Mouse (Mus musculus) midbrain, postnatal 0 days (tissue): Measurements from ENCODE around the gene Rfxap. TPM values are rescaled to one million over a fixed set of nuclear protein-coding genes. Genes with fewer than 3 reads are reported as not detected.

ENCODE experiments used
- ATAC-seq: fragments of 200-750 bp; cut with Nextera tagmentation; 2 replicates; pipeline ENCODE4 v1.8.0; 2017; ENCODE audit warnings: moderate number of reproducible peaks, mild to moderate bottlenecking, moderate TSS enrichment, moderate library complexity; ENCODE audit not compliant: low FRiP score
- DNase-seq: peaks from one replicate; pipeline ENCODE4 v3.0.0-alpha.2; 2015; ENCODE audit warnings: low spot score
- H3K27ac ChIP-seq: fragments of 300-500 bp; sonication (generic); 2 replicates; pipeline ENCODE4 v1.5.1; 2014; ENCODE audit warnings: low read depth, mild to moderate bottlenecking, low read length, mixed read lengths
- H3K27me3 ChIP-seq: fragments of 300-500 bp; sonication (generic); 2 replicates; pipeline ENCODE4 v1.6.1; 2014; ENCODE audit warnings: low read length, control low read depth, mixed read lengths; ENCODE audit not compliant: insufficient read depth
- H3K36me3 ChIP-seq: fragments of 300-500 bp; sonication (generic); 2 replicates; pipeline ENCODE4 v1.6.1; 2014; ENCODE audit warnings: low read length, control low read depth, mixed read lengths; ENCODE audit not compliant: insufficient read depth
- H3K4me1 ChIP-seq: fragments of 300-500 bp; sonication (generic); 2 replicates; pipeline ENCODE4 v1.6.1; 2014; ENCODE audit warnings: mild to moderate bottlenecking, control low read depth, antibody characterized with exemption, low read length, mixed read lengths; ENCODE audit not compliant: insufficient read depth
- H3K4me2 ChIP-seq: fragments of 300-500 bp; sonication (generic); 2 replicates; pipeline ENCODE4 v1.6.1; 2014; ENCODE audit warnings: low read depth, mild to moderate bottlenecking, low read length, mixed read lengths; ENCODE audit not compliant: poor library complexity, severe bottlenecking
- H3K4me3 ChIP-seq: fragments of 300-500 bp; sonication (generic); 2 replicates; pipeline ENCODE4 v1.5.1; 2014; ENCODE audit warnings: low read depth, mild to moderate bottlenecking, low read length, moderate library complexity
- H3K9ac ChIP-seq: fragments of 300-500 bp; sonication (generic); replicated peaks from 2 replicates; pipeline ENCODE4 v1.6.1; 2014; ENCODE audit warnings: mild to moderate bottlenecking, low read length, moderate library complexity, mixed read lengths; ENCODE audit not compliant: poor library complexity, severe bottlenecking
- H3K9me3 ChIP-seq: fragments of 300-500 bp; sonication (generic); 2 replicates; pipeline ENCODE4 v1.6.1; 2016; ENCODE audit warnings: low read length, control low read depth
- CTCF ChIP-seq: IDR thresholded peaks from 2 replicates; pipeline ENCODE4 v1.5.1; 2016; ENCODE audit warnings: antibody characterized with exemption, mild to moderate bottlenecking
- WGBS: fragments of 180-500 bp; shearing (Covaris S2); extraction: QIAGEN DNeasy Blood & Tissue Kit; methylation state at CpG from one replicate; pipeline ENCODE4 v1.1.7; 2014; 5-methylcytosine and 5-hydroxymethylcytosine counted together
- polyA plus RNA-seq: library from polyadenylated mRNA; unstranded; fragments of >200 nt; fragmentation: Nextera tagmentation; extraction: Ambion mirVana; gene quantifications from 2 replicates; pipeline ENCODE4 v1.2.1, GENCODE M21; 2015
- total RNA-seq: library from RNA; depleted of rRNA; stranded (reverse); fragments of >200 nt; gene quantifications from 2 replicates; pipeline ENCODE4 v1.2.3, GENCODE M21; 2014; rRNA removed

Rfxap gene
- total and polyA plus RNA-seq, 2 experiments from 2014 or later, result 48.2 to 65.9 TPM

GRCm38 (mm10) chr3:54755145-54756041 is 52.2 kb downstream of the Rfxap start, which contains the start of gene Smad9:
Smad9 (plus strand) TSS chr3:54755582.
- 0 out of 2 replicates have a peak within 1 kb of the TSS, but pooled peaks have one; percentile 20 for H3K27ac ChIP-seq
- H3K4me1 ChIP-seq, result no peaks in the 10 kb centered on the region; the same call in 1 of the 2 replicates
- H3K4me3 ChIP-seq, result peak within 1 kb of the TSS; percentile 71
- H3K9me3 ChIP-seq, result no peaks in the 10 kb centered on the region
- H3K4me2 ChIP-seq, result peak within 1 kb of the TSS; percentile 100
- DNase-seq (peak; percentile 64), ATAC-seq (peak; percentile 71)
- peaks cover 10% of the 10 kb centered on the region for H3K36me3 ChIP-seq
- no peak; the same call in 1 of the 2 replicates for TF ChIP-seq CTCF
- under 1% methylated on average over 64 of the region's 66 CpGs for WGBS
- H3K27me3 ChIP-seq, result peaks cover 2% of the 10 kb centered on the region; the same call in 1 of the 2 replicates
- H3K9ac ChIP-seq, result peak within 1 kb of the TSS; percentile 74

GRCm38 (mm10) chr3:54753411-54753810 is 54.2 kb downstream of the Rfxap start:
- no peak overlapping the region for H3K27ac ChIP-seq
- 89% methylated on average over 4 of the region's 4 CpGs for WGBS
- H3K9ac ChIP-seq, result no peak overlapping the region
- ATAC-seq (no peak), DNase-seq (no peak)
- no peaks in the 10 kb centered on the region; the same call in 1 of the 2 replicates for H3K4me1 ChIP-seq
- H3K36me3 ChIP-seq, result peaks cover 28% of the 10 kb centered on the region
- TF ChIP-seq CTCF, result no peak
- no peaks in the 10 kb centered on the region for H3K9me3 ChIP-seq
- H3K27me3 ChIP-seq, result peaks cover 2% of the 10 kb centered on the region; the same call in 1 of the 2 replicates
- no peak overlapping the region for H3K4me2 ChIP-seq
- no peak overlapping the region for H3K4me3 ChIP-seq

Other genes starting within 250 kb of the Rfxap start
- gene Supt20, start 115.0 kb downstream of the Rfxap start, total RNA-seq, result 34.7 and 44.6 TPM in 2 replicates
- gene Supt20, start 115.0 kb downstream of the Rfxap start, polyA plus RNA-seq, result 57.2 and 60.8 TPM in 2 replicates
- not detected in 2 replicates for gene Gm21958, start 93.4 kb downstream of the Rfxap start, total RNA-seq
- gene Gm21958, start 93.4 kb downstream of the Rfxap start, polyA plus RNA-seq, result 0.87 TPM in 1 of 2 replicates, not detected in the other
- 41.4 and 44.3 TPM in 2 replicates for gene Exosc8, start 72.4 kb downstream of the Rfxap start, total RNA-seq
- gene Exosc8, start 72.4 kb downstream of the Rfxap start, polyA plus RNA-seq, result 68.4 and 71.4 TPM in 2 replicates
- 18.9 and 27.3 TPM in 2 replicates for gene Alg5, start 72.3 kb downstream of the Rfxap start, total RNA-seq
- 65.8 and 65.9 TPM in 2 replicates for gene Alg5, start 72.3 kb downstream of the Rfxap start, polyA plus RNA-seq
- 4.6 and 6.0 TPM in 2 replicates for gene Smad9, start 52.2 kb downstream of the Rfxap start, total RNA-seq
- gene Smad9, start 52.2 kb downstream of the Rfxap start, polyA plus RNA-seq, result 0.67 and 0.69 TPM in 2 replicates
- 26.7 and 29.0 TPM in 2 replicates for gene Sertm1, start 108.1 kb upstream of the Rfxap start, total RNA-seq
- gene Sertm1, start 108.1 kb upstream of the Rfxap start, polyA plus RNA-seq, result 1.9 and 2.0 TPM in 2 replicates
- 1.2 and 3.6 TPM in 2 replicates for gene Ccna1, start 247.7 kb upstream of the Rfxap start, total RNA-seq
- gene Ccna1, start 247.7 kb upstream of the Rfxap start, polyA plus RNA-seq, result 2.6 and 2.9 TPM in 2 replicates